Mouse (Mus musculus): ENCODE measurements around the gene Naaa.

Naaa gene

GRCm38 (mm10) chr5:92277437-92278394 lies at the start of gene Naaa:
Gene Naaa, minus strand, starts transcription at chr5:92278170.
- peak; percentile 66 to 71 for DNase-seq (ENCODE audit: low spot score in 2 of 2)

- DNase-seq (ENCODE audit: low spot score in 2 of 2): no peak
Measured at GRCm38 (mm10) chr5:92327367-92327766, 49.4 kb upstream of the Naaa start.

- no peak for DNase-seq (ENCODE audit: low spot score in 2 of 2)
Measured at GRCm38 (mm10) chr5:92323264-92323663, 45.3 kb upstream of the Naaa start.

- no peak for DNase-seq (ENCODE audit: low spot score in 2 of 2)
Measured at GRCm38 (mm10) chr5:92322612-92323011, 44.6 kb upstream of the Naaa start.

- no peak for DNase-seq (ENCODE audit: low spot score in 2 of 2)
Measured at GRCm38 (mm10) chr5:92321631-92322400, 43.8 kb upstream of the Naaa start.

- DNase-seq (ENCODE audit: low spot score in 2 of 2): no peak
Measured at GRCm38 (mm10) chr5:92318596-92318995, 40.6 kb upstream of the Naaa start.

- no peak for DNase-seq (ENCODE audit: low spot score in 2 of 2)
Measured at GRCm38 (mm10) chr5:92318119-92318518, 40.1 kb upstream of the Naaa start.

- DNase-seq (ENCODE audit: low spot score in 2 of 2): no peak
Measured at GRCm38 (mm10) chr5:92313776-92314175, 35.8 kb upstream of the Naaa start.

GRCm38 (mm10) chr5:92312046-92312715 lies 34.2 kb upstream of the Naaa start:
- peak; percentile 65 to 82 for DNase-seq (ENCODE audit: low spot score in 2 of 2)

- DNase-seq (ENCODE audit: low spot score in 2 of 2): peak; percentile 71 to 84
Measured at GRCm38 (mm10) chr5:92309681-92310511, 31.9 kb upstream of the Naaa start, which contains the start of gene Sdad1. Gene Sdad1, minus strand, starts transcription at chr5:92310479.

GRCm38 (mm10) chr5:92304291-92304690 lies 26.3 kb upstream of the Naaa start:
- DNase-seq (ENCODE audit: low spot score in 2 of 2): no peak

- DNase-seq (ENCODE audit: low spot score in 2 of 2): no peak
Measured at GRCm38 (mm10) chr5:92302149-92302840, 24.3 kb upstream of the Naaa start.

- DNase-seq (ENCODE audit: low spot score in 2 of 2): no peak
Measured at GRCm38 (mm10) chr5:92294525-92294924, 16.6 kb upstream of the Naaa start.

- no peak for DNase-seq (ENCODE audit: low spot score in 2 of 2)
Measured at GRCm38 (mm10) chr5:92291652-92292414, 13.9 kb upstream of the Naaa start.

GRCm38 (mm10) chr5:92287840-92288239 lies 9.9 kb upstream of the Naaa start:
- DNase-seq (ENCODE audit: low spot score in 2 of 2): no peak

GRCm38 (mm10) chr5:92283107-92283506 lies 5.1 kb upstream of the Naaa start:
- no peak for DNase-seq (ENCODE audit: low spot score in 2 of 2)

GRCm38 (mm10) chr5:92282571-92282970 lies 4.6 kb upstream of the Naaa start:
- DNase-seq (ENCODE audit: low spot score in 2 of 2): no peak

- DNase-seq (ENCODE audit: low spot score in 2 of 2): peak in 1 of 2 experiments; percentile 28
Measured at GRCm38 (mm10) chr5:92278942-92279537, 1.1 kb upstream of the Naaa start.

GRCm38 (mm10) chr5:92270496-92270895 lies 7.5 kb downstream of the Naaa start:
- no peak for DNase-seq (ENCODE audit: low spot score in 2 of 2)

Measured in spleen, postnatal 14 days (tissue).